In the genomic region with DNA sequence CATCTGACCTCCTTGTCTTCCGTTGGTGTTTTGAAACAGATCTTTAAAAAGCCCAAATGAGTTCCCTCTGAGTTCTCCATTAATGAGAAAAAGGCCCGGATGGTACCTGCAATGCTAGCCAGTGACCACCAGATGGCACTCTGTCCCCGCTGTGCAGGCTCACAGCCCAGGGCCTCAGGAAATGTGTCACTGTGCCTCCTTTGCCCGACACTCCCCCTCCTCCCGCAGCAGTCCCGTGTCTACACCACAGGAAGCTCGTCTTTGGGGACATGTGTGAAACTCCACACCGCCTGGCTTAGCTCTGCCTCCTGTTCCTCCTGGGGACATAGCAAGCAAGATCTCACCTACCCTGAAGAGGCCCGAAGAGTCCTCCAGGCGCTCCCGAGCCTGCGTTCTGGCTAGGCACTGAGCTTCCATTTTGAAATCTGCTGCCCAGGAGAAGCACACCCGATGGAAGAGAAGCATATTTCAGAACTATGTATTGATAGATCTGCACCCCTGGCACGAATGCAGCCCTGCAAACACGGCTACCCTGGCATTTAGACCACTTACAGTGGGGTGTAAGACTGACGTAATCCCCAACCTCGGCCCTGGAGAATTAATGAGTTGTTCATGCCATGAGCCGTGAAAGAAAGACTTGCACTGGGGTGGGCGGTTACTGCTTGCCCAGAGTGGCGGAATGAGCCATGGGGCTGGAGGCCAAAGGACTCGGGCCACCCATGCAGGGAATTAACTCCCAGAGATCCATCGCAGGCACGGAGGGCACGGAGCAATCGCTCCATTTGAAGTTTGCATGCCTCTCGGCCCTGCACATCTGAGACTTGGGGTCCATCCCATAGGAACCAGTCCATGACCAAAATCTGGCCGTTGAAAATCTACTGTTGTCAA, we compare ENCODE assay signal across 8 mouse cellular contexts. TPM values are rescaled to one million over a fixed set of nuclear protein-coding genes. Genes with fewer than 3 reads are reported as not detected.
DNase-seq lines count a peak whose midpoint lies in the region; ATAC-seq and TF ChIP-seq lines count a peak whose summit lies in the region.

No protein-coding gene starts in this region.

- H3K4me1 ChIP-seq in erythroblast, embryonic 14.5 days (ENCODE audit: control insufficient read depth), result peaks cover 12% of the 10 kb centered on the region
- peaks cover 21% of the 10 kb centered on the region for H3K4me1 ChIP-seq in heart, embryonic 12.5 days (replicated peaks)
- peaks cover 11% of the 10 kb centered on the region for H3K4me1 ChIP-seq in kidney, postnatal 0 days (replicated peaks; ENCODE audit: insufficient read depth, low read length)
- peaks cover 5% of the 10 kb centered on the region for H3K4me1 ChIP-seq in liver, embryonic 11.5 days (replicated peaks; ENCODE audit: control insufficient read depth, insufficient read depth, low read length)
- H3K4me1 ChIP-seq in stomach, embryonic 14.5 days (ENCODE audit: control insufficient read depth, insufficient read depth, low read length), result peaks cover 7% of the 10 kb centered on the region; the same call in 1 of the 2 replicates

- H3K4me3 ChIP-seq in erythroblast, embryonic 14.5 days (replicated peaks), result peak overlapping the region; percentile 9
- H3K4me3 ChIP-seq in heart, embryonic 12.5 days, result peak overlapping the region; percentile 36
- peak overlapping the region; percentile 29 for H3K4me3 ChIP-seq in kidney, postnatal 0 days (replicated peaks; ENCODE audit: low read depth, low read length)
- H3K4me3 ChIP-seq in liver, embryonic 11.5 days (ENCODE audit: low read depth, low read length), result peak overlapping the region; percentile 39
- peak overlapping the region; percentile 24 for H3K4me3 ChIP-seq in stomach, embryonic 14.5 days (ENCODE audit: low read depth, low read length)

- peak overlapping the region; percentile 78 for H3K27ac ChIP-seq in heart, embryonic 12.5 days (ENCODE audit: poor library complexity, severe bottlenecking)
- peak overlapping the region; percentile 91 for H3K27ac ChIP-seq in kidney, postnatal 0 days
- no peak overlapping the region; the same call in 1 of the 2 replicates for H3K27ac ChIP-seq in liver, embryonic 11.5 days (ENCODE audit: low read depth, low read length)
- peak overlapping the region; percentile 61 for H3K27ac ChIP-seq in stomach, embryonic 14.5 days (ENCODE audit: low read length)

- TF ChIP-seq CTCF in brain, embryonic 14.5 days (IDR thresholded peaks at IDR 0.05; ENCODE audit: borderline replicate concordance, extremely low read depth, insufficient read depth, insufficient read length), result peak; percentile 100
- TF ChIP-seq CTCF in kidney, postnatal 0 days (IDR thresholded peaks at IDR 0.05; ENCODE audit: low read depth), result peak; percentile 100

- peak overlapping the region; percentile 67 for H3K4me2 ChIP-seq in heart, embryonic 12.5 days
- peak overlapping the region; percentile 56 for H3K4me2 ChIP-seq in kidney, postnatal 0 days (ENCODE audit: low read length)
- peak overlapping the region; percentile 68 for H3K4me2 ChIP-seq in liver, embryonic 11.5 days
- H3K4me2 ChIP-seq in stomach, embryonic 14.5 days (replicated peaks; ENCODE audit: low read depth, low read length), result peak overlapping the region; percentile 54

- H3K9me3 ChIP-seq in erythroblast, embryonic 14.5 days (ENCODE audit: control insufficient read depth, low read length), result no peaks in the 10 kb centered on the region
- H3K9me3 ChIP-seq in heart, embryonic 12.5 days (replicated peaks), result no peaks in the 10 kb centered on the region
- H3K9me3 ChIP-seq in kidney, postnatal 0 days (replicated peaks; ENCODE audit: low read length), result no peaks in the 10 kb centered on the region
- H3K9me3 ChIP-seq in liver, embryonic 11.5 days (ENCODE audit: control insufficient read depth, low read length), result no peaks in the 10 kb centered on the region
- H3K9me3 ChIP-seq in stomach, embryonic 14.5 days (ENCODE audit: control insufficient read depth, low read depth, low read length), result no peaks in the 10 kb centered on the region

- H3K9ac ChIP-seq in heart, embryonic 12.5 days, result peak overlapping the region; percentile 67; the same call in 1 of the 2 replicates
- H3K9ac ChIP-seq in kidney, postnatal 0 days (ENCODE audit: low read depth, low read length), result peak overlapping the region; percentile 57
- peak overlapping the region; percentile 58 for H3K9ac ChIP-seq in liver, embryonic 11.5 days (ENCODE audit: low read depth, low read length)
- no peak overlapping the region; the same call in 1 of the 2 replicates for H3K9ac ChIP-seq in stomach, embryonic 14.5 days (replicated peaks; ENCODE audit: low read depth, low read length)

- ATAC-seq in heart, embryonic 12.5 days (ENCODE audit: insufficient number of reproducible peaks, low FRiP score), result peak; percentile 87
- ATAC-seq in kidney, postnatal 0 days (replicated peaks; ENCODE audit: low FRiP score, low read depth), result peak; percentile 88
- ATAC-seq in liver, embryonic 11.5 days (replicated peaks; ENCODE audit: low FRiP score), result peak; percentile 87
- ATAC-seq in stomach, embryonic 14.5 days (ENCODE audit: insufficient number of reproducible peaks, insufficient read depth, low FRiP score, low read depth), result peak; percentile 88

- H3K36me3 ChIP-seq in erythroblast, embryonic 14.5 days (ENCODE audit: control insufficient read depth), result no peaks in the 10 kb centered on the region
- no peaks in the 10 kb centered on the region for H3K36me3 ChIP-seq in heart, embryonic 12.5 days
- H3K36me3 ChIP-seq in kidney, postnatal 0 days (ENCODE audit: insufficient read depth, low read length), result no peaks in the 10 kb centered on the region
- no peaks in the 10 kb centered on the region for H3K36me3 ChIP-seq in liver, embryonic 11.5 days (ENCODE audit: control insufficient read depth, insufficient read depth, low read length)
- H3K36me3 ChIP-seq in stomach, embryonic 14.5 days (ENCODE audit: control insufficient read depth, insufficient read depth, low read length), result no peaks in the 10 kb centered on the region

- 31% methylated on average over 27 of the region's 27 CpGs for WGBS in heart, embryonic 12.5 days
- WGBS in kidney, postnatal 0 days, result 8% methylated on average over 27 of the region's 27 CpGs
- 37% methylated on average over 27 of the region's 27 CpGs for WGBS in liver, embryonic 11.5 days
- WGBS in stomach, embryonic 14.5 days, result 13% methylated on average over 27 of the region's 27 CpGs

- peak; percentile 95 to 96 for DNase-seq in B cell, adult 2 months
- peak; percentile 95 for DNase-seq in brain, embryonic 14.5 days (ENCODE audit: low read depth)
- peak; percentile 96 for DNase-seq in kidney, postnatal 0 days (ENCODE audit: low spot score)
- peak; percentile 87 for DNase-seq in liver, embryonic 11.5 days (ENCODE audit: low spot score)
- DNase-seq in naive thymus-derived CD4-positive, alpha-beta T cell, adult 2 months (ENCODE audit: low read depth), result peak; percentile 96

- TF ChIP-seq POLR2A in brain, embryonic 14.5 days (IDR thresholded peaks at IDR 0.05; ENCODE audit: borderline replicate concordance, extremely low read depth, insufficient read depth, insufficient read length, poor library complexity, severe bottlenecking), result no peak

- no peaks in the 10 kb centered on the region for H3K27me3 ChIP-seq in erythroblast, embryonic 14.5 days (ENCODE audit: control insufficient read depth)
- H3K27me3 ChIP-seq in heart, embryonic 12.5 days (replicated peaks), result no peaks in the 10 kb centered on the region
- H3K27me3 ChIP-seq in kidney, postnatal 0 days (ENCODE audit: insufficient read depth, low read length), result no peaks in the 10 kb centered on the region
- no peaks in the 10 kb centered on the region for H3K27me3 ChIP-seq in liver, embryonic 11.5 days (replicated peaks; ENCODE audit: control insufficient read depth, insufficient read depth, low read length)
- H3K27me3 ChIP-seq in stomach, embryonic 14.5 days (ENCODE audit: control insufficient read depth, insufficient read depth, low read length), result no peaks in the 10 kb centered on the region

RNA-seq across cellular contexts. Expression of a gene that starts 22.9 kb away (rescaled TPM):
- 5.9 and 6.4 TPM in 2 replicates for polyA plus RNA-seq in brain, embryonic 14.5 days (2012; rRNA removed)
- polyA plus RNA-seq in erythroblast, embryonic 14.5 days (2012), result under 0.01 and 0.03 TPM in 2 replicates
- polyA plus RNA-seq in heart, embryonic 12.5 days (2016; fragmentation: Nextera tagmentation; extraction: Ambion mirVana), result 2.4 and 2.6 TPM in 2 replicates
- 2.6 and 3.3 TPM in 2 replicates for polyA plus RNA-seq in kidney, postnatal 0 days (2015; fragmentation: Nextera tagmentation; extraction: Ambion mirVana)
- polyA plus RNA-seq in liver, embryonic 11.5 days (2014; fragmentation: Nextera tagmentation; extraction: Ambion mirVana), result 4.7 and 4.9 TPM in 2 replicates
- 3.8 and 4.0 TPM in 2 replicates for polyA plus RNA-seq in stomach, embryonic 14.5 days (2014; fragmentation: Nextera tagmentation; extraction: Ambion mirVana)
